Mouse (Mus musculus): Measurements from ENCODE around the gene Gramd4. TPM values are rescaled to one million over a fixed set of nuclear protein-coding genes. Genes with fewer than 3 reads are reported as not detected.

Gramd4 gene
- total and polyA plus RNA-seq, 2 experiments from 2014 or later = 16.2 to 35.0 TPM

DNA sequence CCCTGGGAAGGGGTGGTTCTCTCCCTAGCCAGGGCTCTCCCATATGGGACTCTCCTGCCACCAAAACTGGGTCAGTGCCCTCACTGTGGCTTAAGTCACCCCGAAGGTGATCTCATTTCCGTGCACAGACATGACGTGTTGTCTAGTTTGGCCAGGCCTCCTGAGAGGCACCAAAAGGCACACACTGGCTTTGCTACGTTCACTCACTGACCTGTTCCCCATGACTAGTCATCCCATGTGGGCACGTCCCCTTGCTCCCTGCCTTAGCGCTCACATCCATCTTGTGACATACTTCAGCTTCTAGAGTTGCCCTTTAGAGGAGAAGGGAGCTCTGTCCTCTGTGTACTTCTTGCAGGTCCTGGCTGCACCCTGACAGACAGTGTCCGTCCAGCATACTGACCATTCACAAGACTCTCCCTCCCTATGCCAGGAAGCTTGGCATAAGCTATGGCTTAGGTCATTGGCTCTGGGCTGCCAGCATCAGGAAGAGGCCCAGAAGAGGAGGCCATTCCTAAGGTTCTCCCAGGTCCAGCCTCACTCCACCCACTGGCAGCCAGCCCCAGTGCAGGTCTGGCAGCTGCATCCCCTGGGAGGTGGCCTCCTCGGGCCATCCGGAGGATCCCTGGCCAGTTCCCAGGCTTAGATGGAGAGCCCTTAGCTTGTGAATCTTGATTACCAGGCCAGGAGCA, 64.9 kb downstream of the Gramd4 start:
- Histone ChIP-seq H3K4me3 (ENCODE audit: low read depth, low read length) (no peak overlapping the region), H3K36me3 (replicated peaks; ENCODE audit: control insufficient read depth, insufficient read depth, low read length) (peaks cover 60% of the 10 kb centered on the region), H3K27ac (ENCODE audit: low read depth) (peak overlapping the region; percentile 61), H3K9ac (replicated peaks; ENCODE audit: low read depth, low read length) (no peak overlapping the region), H3K4me2 (ENCODE audit: low read depth, low read length) (no peak overlapping the region), H3K27me3 (ENCODE audit: control insufficient read depth, insufficient read depth, low read length) (no peaks in the 10 kb centered on the region), H3K4me1 (ENCODE audit: control insufficient read depth, insufficient read depth) (peaks cover 19% of the 10 kb centered on the region), H3K9me3 (replicated peaks; ENCODE audit: control insufficient read depth, low read length) (no peaks in the 10 kb centered on the region)
- no peak for DNase-seq (ENCODE audit: low spot score)
- WGBS = 66% methylated on average over 9 of the region's 9 CpGs
- peak; percentile 21 for TF ChIP-seq CTCF (IDR thresholded peaks at IDR 0.05; ENCODE audit: low read depth)
- no peak for TF ChIP-seq EP300 (IDR thresholded peaks at IDR 0.05; ENCODE audit: low read depth)
- peak; percentile 33; the same call in 1 of the 2 replicates for ATAC-seq (ENCODE audit: insufficient read depth, low read depth)

DNA sequence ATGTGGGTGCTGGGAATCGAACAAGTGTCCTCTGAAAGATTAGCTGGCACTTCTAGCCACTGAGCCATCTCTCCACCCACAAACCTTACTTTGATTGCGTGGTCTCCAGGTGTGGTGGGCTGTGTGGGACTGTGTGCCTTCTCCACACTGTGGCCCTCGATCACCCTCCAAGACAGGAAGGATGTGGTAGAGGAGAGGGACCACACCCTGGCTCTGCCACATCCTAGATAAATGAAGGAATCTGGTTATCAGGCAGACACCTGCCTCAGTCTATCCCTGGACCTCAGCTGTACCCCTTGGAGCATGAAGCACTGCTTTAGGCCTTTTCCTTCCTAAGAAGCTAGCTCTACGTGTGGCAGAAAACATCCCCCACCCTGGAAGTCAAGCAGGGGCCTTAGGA, 65.9 kb downstream of the Gramd4 start:
- peaks cover 9% of the 10 kb centered on the region for H3K4me1 ChIP-seq (ENCODE audit: control insufficient read depth, insufficient read depth)
- H3K4me3 ChIP-seq (ENCODE audit: low read depth, low read length) = no peak overlapping the region
- DNase-seq (ENCODE audit: low spot score) = no peak
- TF ChIP-seq EP300 (IDR thresholded peaks at IDR 0.05; ENCODE audit: low read depth) = no peak
- TF ChIP-seq CTCF (IDR thresholded peaks at IDR 0.05; ENCODE audit: low read depth) = no peak
- H3K36me3 ChIP-seq (replicated peaks; ENCODE audit: control insufficient read depth, insufficient read depth, low read length) = peaks cover 70% of the 10 kb centered on the region
- no peaks in the 10 kb centered on the region for H3K27me3 ChIP-seq (ENCODE audit: control insufficient read depth, insufficient read depth, low read length)
- no peaks in the 10 kb centered on the region for H3K9me3 ChIP-seq (replicated peaks; ENCODE audit: control insufficient read depth, low read length)
- H3K27ac ChIP-seq (ENCODE audit: low read depth) = no peak overlapping the region
- WGBS = 82% methylated on average over 4 of the region's 4 CpGs
- no peak for ATAC-seq (ENCODE audit: insufficient read depth, low read depth)
- H3K4me2 ChIP-seq (ENCODE audit: low read depth, low read length) = no peak overlapping the region
- H3K9ac ChIP-seq (replicated peaks; ENCODE audit: low read depth, low read length) = no peak overlapping the region

- 26% methylated on average over 1 of the region's 1 CpGs for WGBS
- Histone ChIP-seq H3K27me3 (ENCODE audit: control insufficient read depth, insufficient read depth, low read length) (no peaks in the 10 kb centered on the region), H3K4me2 (ENCODE audit: low read depth, low read length) (no peak overlapping the region), H3K36me3 (replicated peaks; ENCODE audit: control insufficient read depth, insufficient read depth, low read length) (peaks cover 70% of the 10 kb centered on the region), H3K4me3 (ENCODE audit: low read depth, low read length) (no peak overlapping the region), H3K9ac (replicated peaks; ENCODE audit: low read depth, low read length) (no peak overlapping the region), H3K27ac (ENCODE audit: low read depth) (no peak overlapping the region), H3K4me1 (ENCODE audit: control insufficient read depth, insufficient read depth) (peaks cover 9% of the 10 kb centered on the region), H3K9me3 (replicated peaks; ENCODE audit: control insufficient read depth, low read length) (no peaks in the 10 kb centered on the region)
- TF ChIP-seq CTCF (IDR thresholded peaks at IDR 0.05; ENCODE audit: low read depth) (peak; percentile 71), EP300 (IDR thresholded peaks at IDR 0.05; ENCODE audit: low read depth) (no peak)
- ATAC-seq (ENCODE audit: insufficient read depth, low read depth) (peak; percentile 66), DNase-seq (ENCODE audit: low spot score) (peak; percentile 63)
Measured at GRCm38 (mm10) chr15:86124359-86124758, 66.9 kb downstream of the Gramd4 start.

GRCm38 (mm10) chr15:86129036-86129435, 71.5 kb downstream of the Gramd4 start:
- no peak for TF ChIP-seq EP300 (IDR thresholded peaks at IDR 0.05; ENCODE audit: low read depth)
- TF ChIP-seq CTCF (IDR thresholded peaks at IDR 0.05; ENCODE audit: low read depth) = no peak
- Histone ChIP-seq H3K9me3 (replicated peaks; ENCODE audit: control insufficient read depth, low read length) (no peaks in the 10 kb centered on the region), H3K4me3 (ENCODE audit: low read depth, low read length) (no peak overlapping the region), H3K27me3 (ENCODE audit: control insufficient read depth, insufficient read depth, low read length) (no peaks in the 10 kb centered on the region), H3K9ac (replicated peaks; ENCODE audit: low read depth, low read length) (no peak overlapping the region), H3K36me3 (replicated peaks; ENCODE audit: control insufficient read depth, insufficient read depth, low read length) (peaks cover 80% of the 10 kb centered on the region), H3K27ac (ENCODE audit: low read depth) (no peak overlapping the region), H3K4me2 (ENCODE audit: low read depth, low read length) (no peak overlapping the region), H3K4me1 (ENCODE audit: control insufficient read depth, insufficient read depth) (no peaks in the 10 kb centered on the region; the same call in 1 of the 2 replicates)
- ATAC-seq (ENCODE audit: insufficient read depth, low read depth) = no peak
- DNase-seq (ENCODE audit: low spot score) = no peak
- 74% methylated on average over 3 of the region's 3 CpGs for WGBS

DNA sequence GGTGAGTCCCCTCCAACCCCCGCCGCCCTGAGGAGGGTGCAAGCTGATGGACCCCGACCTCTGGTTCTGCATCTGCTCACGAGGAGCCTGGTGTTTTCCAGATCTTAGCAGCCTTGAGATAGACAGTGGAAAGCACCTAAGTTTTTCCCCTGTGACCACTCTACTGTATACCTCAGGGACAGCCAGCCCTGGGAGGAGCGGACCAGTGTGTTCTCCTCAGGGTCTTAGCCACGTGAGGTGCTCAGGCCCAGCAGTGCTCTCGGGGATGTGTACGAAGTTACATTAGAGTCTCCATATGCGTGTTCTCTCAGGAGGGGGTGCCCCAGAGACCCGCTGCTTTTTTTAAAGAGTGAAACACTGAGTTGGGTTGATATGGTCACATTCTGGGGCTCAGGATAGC, 73.2 kb downstream of the Gramd4 start:
- H3K27ac ChIP-seq (ENCODE audit: low read depth) = no peak overlapping the region

More for the DNA sequence above, 73.2 kb downstream of the Gramd4 start:
- ATAC-seq (ENCODE audit: insufficient read depth, low read depth) (no peak), DNase-seq (ENCODE audit: low spot score) (no peak)
- Histone ChIP-seq H3K27me3 (ENCODE audit: control insufficient read depth, insufficient read depth, low read length) (no peaks in the 10 kb centered on the region), H3K9ac (replicated peaks; ENCODE audit: low read depth, low read length) (no peak overlapping the region), H3K36me3 (replicated peaks; ENCODE audit: control insufficient read depth, insufficient read depth, low read length) (peaks cover 81% of the 10 kb centered on the region), H3K4me2 (ENCODE audit: low read depth, low read length) (no peak overlapping the region), H3K4me1 (ENCODE audit: control insufficient read depth, insufficient read depth) (no peaks in the 10 kb centered on the region; the same call in 1 of the 2 replicates), H3K9me3 (replicated peaks; ENCODE audit: control insufficient read depth, low read length) (no peaks in the 10 kb centered on the region), H3K4me3 (ENCODE audit: low read depth, low read length) (no peak overlapping the region)
- 95% methylated on average over 10 of the region's 10 CpGs for WGBS
- TF ChIP-seq CTCF (IDR thresholded peaks at IDR 0.05; ENCODE audit: low read depth) (no peak), EP300 (IDR thresholded peaks at IDR 0.05; ENCODE audit: low read depth) (no peak)

All from heart, postnatal 0 days (tissue).